Mouse (Mus musculus): ENCODE data around the gene Sestd1. TPM values are rescaled to one million over a fixed set of nuclear protein-coding genes. Genes with fewer than 3 reads are reported as not detected.

Sestd1 gene
- polyA plus RNA-seq, 1 experiment: 31.9 TPM

- 88% methylated on average over 3 of the region's 3 CpGs for WGBS
- Histone ChIP-seq H3K4me1 (ENCODE audit: control insufficient read depth, insufficient read depth, low read length) (no peaks in the 10 kb centered on the region), H3K27me3 (ENCODE audit: control insufficient read depth, insufficient read depth, low read length) (no peaks in the 10 kb centered on the region), H3K27ac (ENCODE audit: insufficient read depth, low read length) (no peak overlapping the region), H3K4me3 (replicated peaks; ENCODE audit: insufficient read depth, low read depth, low read length) (no peak overlapping the region)
- TF ChIP-seq CTCF (IDR thresholded peaks at IDR 0.05; ENCODE audit: borderline replicate concordance, insufficient read depth, low read depth, low read length): no peak
- no peak for TF ChIP-seq POLR2A (IDR thresholded peaks at IDR 0.05; ENCODE audit: borderline replicate concordance, insufficient read depth, low read length)
- DNase-seq: no peak
These were observed 134.1 kb downstream of the Sestd1 start for GRCm38 (mm10) chr2:77146291-77146690.

- TF ChIP-seq POLR2A (IDR thresholded peaks at IDR 0.05; ENCODE audit: borderline replicate concordance, insufficient read depth, low read length) (no peak), CTCF (IDR thresholded peaks at IDR 0.05; ENCODE audit: borderline replicate concordance, insufficient read depth, low read depth, low read length) (no peak)
- no peak overlapping the region for H3K4me3 ChIP-seq (replicated peaks; ENCODE audit: insufficient read depth, low read depth, low read length)
- 84% methylated on average over 6 of the region's 6 CpGs for WGBS
- H3K27ac ChIP-seq (ENCODE audit: insufficient read depth, low read length): no peak overlapping the region
- DNase-seq: no peak
- H3K4me1 ChIP-seq (ENCODE audit: control insufficient read depth, insufficient read depth, low read length): no peaks in the 10 kb centered on the region
- no peaks in the 10 kb centered on the region for H3K27me3 ChIP-seq (ENCODE audit: control insufficient read depth, insufficient read depth, low read length)
These were observed 136.9 kb downstream of the Sestd1 start for GRCm38 (mm10) chr2:77143536-77143935.

GRCm38 (mm10) chr2:77138879-77139278 is 141.5 kb downstream of the Sestd1 start:
- TF ChIP-seq POLR2A (IDR thresholded peaks at IDR 0.05; ENCODE audit: borderline replicate concordance, insufficient read depth, low read length) (no peak), CTCF (IDR thresholded peaks at IDR 0.05; ENCODE audit: borderline replicate concordance, insufficient read depth, low read depth, low read length) (no peak)
- Histone ChIP-seq H3K4me1 (ENCODE audit: control insufficient read depth, insufficient read depth, low read length) (no peaks in the 10 kb centered on the region), H3K27ac (ENCODE audit: insufficient read depth, low read length) (no peak overlapping the region), H3K27me3 (ENCODE audit: control insufficient read depth, insufficient read depth, low read length) (no peaks in the 10 kb centered on the region), H3K4me3 (replicated peaks; ENCODE audit: insufficient read depth, low read depth, low read length) (no peak overlapping the region)
- DNase-seq: no peak
- 97% methylated on average over 6 of the region's 6 CpGs for WGBS

- 34% methylated on average over 1 of the region's 1 CpGs for WGBS
- Histone ChIP-seq H3K27me3 (ENCODE audit: control insufficient read depth, insufficient read depth, low read length) (no peaks in the 10 kb centered on the region), H3K4me1 (ENCODE audit: control insufficient read depth, insufficient read depth, low read length) (no peaks in the 10 kb centered on the region), H3K27ac (ENCODE audit: insufficient read depth, low read length) (no peak overlapping the region), H3K4me3 (replicated peaks; ENCODE audit: insufficient read depth, low read depth, low read length) (no peak overlapping the region)
- no peak for DNase-seq
- TF ChIP-seq CTCF (IDR thresholded peaks at IDR 0.05; ENCODE audit: borderline replicate concordance, insufficient read depth, low read depth, low read length) (no peak), POLR2A (IDR thresholded peaks at IDR 0.05; ENCODE audit: borderline replicate concordance, insufficient read depth, low read length) (no peak)
These were observed 145.5 kb downstream of the Sestd1 start for GRCm38 (mm10) chr2:77134906-77135305.

GRCm38 (mm10) chr2:77133407-77133806 is 147.0 kb downstream of the Sestd1 start:
- no peak overlapping the region for H3K27ac ChIP-seq (ENCODE audit: insufficient read depth, low read length)
- 98% methylated on average over 1 of the region's 1 CpGs for WGBS

More at GRCm38 (mm10) chr2:77133407-77133806, 147.0 kb downstream of the Sestd1 start:
- DNase-seq: no peak
- TF ChIP-seq POLR2A (IDR thresholded peaks at IDR 0.05; ENCODE audit: borderline replicate concordance, insufficient read depth, low read length) (no peak), CTCF (IDR thresholded peaks at IDR 0.05; ENCODE audit: borderline replicate concordance, insufficient read depth, low read depth, low read length) (no peak)
- Histone ChIP-seq H3K4me3 (replicated peaks; ENCODE audit: insufficient read depth, low read depth, low read length) (no peak overlapping the region), H3K27me3 (ENCODE audit: control insufficient read depth, insufficient read depth, low read length) (no peaks in the 10 kb centered on the region), H3K4me1 (ENCODE audit: control insufficient read depth, insufficient read depth, low read length) (no peaks in the 10 kb centered on the region)

Other genes with a start within 250 kb of the Sestd1 start
- gene Ccdc141, start 110.0 kb downstream of the Sestd1 start, polyA plus RNA-seq (2012; rRNA removed): 9.4 and 9.7 TPM in 2 replicates